Mouse (Mus musculus) G1E (cell line): ENCODE data around the gene Clcn2. TPM values are rescaled to one million over a fixed set of nuclear protein-coding genes. Genes with fewer than 3 reads are reported as not detected.

Experiments used
- ATAC-seq: 2 replicates; pipeline ENCODE4 v1.8.0; 2016; ENCODE audit warnings: mild to moderate bottlenecking; ENCODE audit not compliant: insufficient number of reproducible peaks, poor library complexity, low FRiP score, severe bottlenecking; ENCODE audit errors: extremely low read depth
- DNase-seq: peaks from one replicate; pipeline ENCODE4 v3.0.0; 2012; ENCODE audit warnings: low spot score
- H3K27me3 ChIP-seq: 2 replicates; pipeline ENCODE4 v1.6.1; 2012; ENCODE audit warnings: mild to moderate bottlenecking, low read length, inconsistent platforms; ENCODE audit not compliant: insufficient read depth
- H3K36me3 ChIP-seq: replicated peaks from 2 replicates; pipeline ENCODE3; 2012; ENCODE audit warnings: mild to moderate bottlenecking, inconsistent platforms
- H3K4me1 ChIP-seq: 2 replicates; pipeline ENCODE4 v1.6.1; 2012; ENCODE audit warnings: low read depth, low read length, inconsistent platforms, mixed read lengths; ENCODE audit not compliant: insufficient read depth
- H3K4me3 ChIP-seq: 2 replicates; pipeline ENCODE4 v1.5.1; 2012; ENCODE audit warnings: low read depth, mild to moderate bottlenecking, inconsistent platforms, low read length, moderate library complexity, mixed read lengths
- H3K9me3 ChIP-seq: replicated peaks from 2 replicates; pipeline ENCODE4 v1.6.1; 2012; ENCODE audit warnings: inconsistent platforms
- CTCF ChIP-seq: IDR thresholded peaks from 2 replicates; pipeline ENCODE4 v1.5.1; 2012; ENCODE audit warnings: low read depth, low read length, inconsistent platforms, mixed read lengths
- GATA1 ChIP-seq: IDR thresholded peaks from 2 replicates; pipeline ENCODE4 v1.6.1; 2012; ENCODE audit warnings: borderline replicate concordance, low read length, inconsistent platforms, mixed read lengths
- GATA2 ChIP-seq: IDR thresholded peaks from 2 replicates; pipeline ENCODE4 v1.6.1; 2012; ENCODE audit warnings: low read depth, low read length, inconsistent platforms, borderline replicate concordance
- POLR2AphosphoS5 ChIP-seq: IDR thresholded peaks from 2 replicates; pipeline ENCODE4 v1.6.1; 2012; ENCODE audit warnings: low read depth, low read length, inconsistent platforms; ENCODE audit not compliant: insufficient replicate concordance
- TAL1 ChIP-seq: conservative IDR thresholded peaks from 2 replicates; pipeline ENCODE4 v1.6.1; 2012; ENCODE audit warnings: low read depth, low read length, inconsistent platforms, mixed read lengths
- polyA plus RNA-seq: library from polyadenylated mRNA; stranded (reverse); fragments of >175 nt; gene quantifications from 2 replicates; pipeline ENCODE4 v1.2.3, GENCODE M21; 2012
- total RNA-seq, 2 experiments: library from RNA; stranded (forward) in 1 of 2; stranded (reverse) in 1 of 2; fragments of 200-1000 nt in 1 of 2; fragments of >200 nt in 1 of 2; fragmentation: Nextera tagmentation in 1 of 2; gene quantifications; 2 replicates each; pipeline ENCODE4 v1.2.3; 2014 to 2017

Clcn2 gene
- total RNA-seq (2014; fragmentation: Nextera tagmentation) = 25.8 and 26.7 TPM in 2 replicates
- total RNA-seq (2017) = 16.4 and 23.3 TPM in 2 replicates
- 32.6 and 55.5 TPM in 2 replicates for polyA plus RNA-seq

GRCm38 (mm10) chr16:20717181-20717977 is at the start of gene Clcn2, which contains the start of gene Polr2h:
Clcn2 (minus strand) TSS chr16:20717746.
Polr2h (plus strand) TSS chr16:20717665.
- Histone ChIP-seq H3K9me3 (no peaks in the 10 kb centered on the region), H3K36me3 (peaks cover 53% of the 10 kb centered on the region), H3K27me3 (no peaks in the 10 kb centered on the region), H3K4me3 (peak within 1 kb of the TSS; percentile 87), H3K4me1 (peaks cover 62% of the 10 kb centered on the region)
- TF ChIP-seq CTCF (peak; percentile 73), POLR2AphosphoS5 (no peak)
- ATAC-seq (peak; percentile 84), DNase-seq (peak; percentile 89)

GRCm38 (mm10) chr16:20765244-20765643 is 47.7 kb upstream of the Clcn2 start:
- Histone ChIP-seq H3K4me3 (no peak overlapping the region), H3K36me3 (no peaks in the 10 kb centered on the region), H3K27me3 (peaks cover 6% of the 10 kb centered on the region; the same call in 1 of the 2 replicates), H3K4me1 (peaks cover 3% of the 10 kb centered on the region; the same call in 1 of the 2 replicates), H3K9me3 (no peaks in the 10 kb centered on the region)
- TF ChIP-seq GATA2 (no peak), POLR2AphosphoS5 (no peak), TAL1 (no peak), CTCF (peak; percentile 59), GATA1 (no peak)
- peak; percentile 15 for DNase-seq
- ATAC-seq = no peak

- H3K4me3 ChIP-seq = no peak overlapping the region
- H3K4me1 ChIP-seq = peaks cover 5% of the 10 kb centered on the region; the same call in 1 of the 2 replicates
- H3K9me3 ChIP-seq = no peaks in the 10 kb centered on the region
- ATAC-seq (no peak), DNase-seq (peak; percentile 5)
- no peaks in the 10 kb centered on the region for H3K36me3 ChIP-seq
- peaks cover 9% of the 10 kb centered on the region; the same call in 1 of the 2 replicates for H3K27me3 ChIP-seq
- TF ChIP-seq TAL1 = no peak
- no peak for TF ChIP-seq GATA2
- TF ChIP-seq POLR2AphosphoS5 = no peak
- TF ChIP-seq CTCF = no peak
- no peak for TF ChIP-seq GATA1
Observed at GRCm38 (mm10) chr16:20761681-20762080, 44.1 kb upstream of the Clcn2 start.

- TF ChIP-seq POLR2AphosphoS5 (no peak), GATA1 (no peak), CTCF (no peak), TAL1 (no peak), GATA2 (no peak)
- Histone ChIP-seq H3K27me3 (peaks cover 5% of the 10 kb centered on the region; the same call in 1 of the 2 replicates), H3K4me1 (0 out of 2 replicates have a peak, but pooled peaks cover 2% of the 10 kb centered on the region), H3K36me3 (no peaks in the 10 kb centered on the region), H3K4me3 (no peak overlapping the region), H3K9me3 (no peaks in the 10 kb centered on the region)
- ATAC-seq = no peak
- DNase-seq = no peak
Observed at GRCm38 (mm10) chr16:20757385-20757784, 39.8 kb upstream of the Clcn2 start.

GRCm38 (mm10) chr16:20756052-20756451 is 38.5 kb upstream of the Clcn2 start:
- DNase-seq = no peak
- Histone ChIP-seq H3K36me3 (no peaks in the 10 kb centered on the region), H3K27me3 (peaks cover 7% of the 10 kb centered on the region; the same call in 1 of the 2 replicates), H3K9me3 (no peaks in the 10 kb centered on the region), H3K4me1 (0 out of 2 replicates have a peak, but pooled peaks cover 2% of the 10 kb centered on the region), H3K4me3 (no peak overlapping the region)
- no peak for ATAC-seq
- TF ChIP-seq TAL1 (no peak), GATA2 (no peak), GATA1 (no peak), CTCF (no peak), POLR2AphosphoS5 (no peak)

- DNase-seq = no peak
- Histone ChIP-seq H3K4me3 (no peak overlapping the region), H3K9me3 (no peaks in the 10 kb centered on the region), H3K4me1 (peaks cover 2% of the 10 kb centered on the region; the same call in 1 of the 2 replicates), H3K36me3 (no peaks in the 10 kb centered on the region), H3K27me3 (peaks cover 22% of the 10 kb centered on the region)
- ATAC-seq = no peak
- TF ChIP-seq POLR2AphosphoS5 (no peak), TAL1 (no peak), GATA2 (no peak), GATA1 (no peak)
Observed at GRCm38 (mm10) chr16:20750518-20750917, 33.0 kb upstream of the Clcn2 start.
